Mouse (Mus musculus) myocyte (in vitro differentiated cells): ENCODE results near the gene C1qtnf2. TPM values are rescaled to one million over a fixed set of nuclear protein-coding genes. Genes with fewer than 3 reads are reported as not detected.
A peak's percentile ranks its signal among the peaks of the same experiment; 100 is the strongest.

Experiments used
- H3K27me3 ChIP-seq: one replicate; pipeline ENCODE4 v1.6.1; 2011; ENCODE audit not compliant: control insufficient read depth, insufficient read depth, insufficient read length
- H3K36me3 ChIP-seq: one replicate; pipeline ENCODE4 v1.6.1; 2011; ENCODE audit not compliant: control insufficient read depth, insufficient read depth
- H3K4me2 ChIP-seq: one replicate; pipeline ENCODE4 v1.6.1; 2011; ENCODE audit warnings: low read depth, control low read depth
- H3K4me3 ChIP-seq: one replicate; pipeline ENCODE4 v1.5.1; 2011; ENCODE audit warnings: mild to moderate bottlenecking, control low read depth, moderate library complexity
- H3K79me2 ChIP-seq: one replicate; pipeline ENCODE4 v1.6.1; 2011; ENCODE audit not compliant: control insufficient read depth, insufficient read depth
- H3ac ChIP-seq: one replicate; pipeline ENCODE4 v1.6.1; 2011; ENCODE audit not compliant: control insufficient read depth, insufficient read length
- CEBPB ChIP-seq: IDR thresholded peaks from 2 replicates; pipeline ENCODE4 v1.6.1; 2011; ENCODE audit warnings: mild to moderate bottlenecking, moderate library complexity; ENCODE audit not compliant: poor library complexity, insufficient read depth, severe bottlenecking
- E2F4 ChIP-seq: IDR thresholded peaks from one replicate; pipeline ENCODE4 v1.6.1; 2011; ENCODE audit warnings: mild to moderate bottlenecking, control low read depth, moderate library complexity; ENCODE audit not compliant: insufficient read depth
- MAX ChIP-seq: IDR thresholded peaks from one replicate; pipeline ENCODE4 v1.6.1; 2011; ENCODE audit warnings: low read depth, mild to moderate bottlenecking, control low read depth
- MYOD1 ChIP-seq, 3 experiments: IDR thresholded peaks; one replicate each; pipeline ENCODE4 v1.6.1; 2011; ENCODE audit warnings: control low read depth in 2 of 3, low read depth in 2 of 3, mild to moderate bottlenecking in 2 of 3, moderate library complexity in 1 of 3; ENCODE audit not compliant: insufficient read length in 2 of 3, control insufficient read depth in 1 of 3
- MYOG ChIP-seq, 3 experiments: IDR thresholded peaks; one replicate each; pipeline ENCODE4 v1.6.1; 2011; ENCODE audit warnings: control low read depth in 2 of 3, low read depth in 2 of 3, mild to moderate bottlenecking in 2 of 3; ENCODE audit not compliant: insufficient read length in 2 of 3, control insufficient read depth in 1 of 3, insufficient read depth in 1 of 3
- POLR2A ChIP-seq: IDR thresholded peaks from one replicate; pipeline ENCODE4 v1.6.1; 2011; ENCODE audit warnings: low read depth, mild to moderate bottlenecking, control low read depth, moderate library complexity; ENCODE audit not compliant: insufficient read length
- POLR2AphosphoS2 ChIP-seq: IDR thresholded peaks from one replicate; pipeline ENCODE4 v1.6.1; 2011; ENCODE audit warnings: low read depth, control low read depth; ENCODE audit not compliant: insufficient read length
- REST ChIP-seq: IDR thresholded peaks from one replicate; pipeline ENCODE4 v1.6.1; 2011; ENCODE audit warnings: mild to moderate bottlenecking, control low read depth, moderate library complexity; ENCODE audit not compliant: insufficient read depth, insufficient read length
- SRF ChIP-seq: IDR thresholded peaks from one replicate; pipeline ENCODE4 v1.6.1; 2011; ENCODE audit warnings: low read depth; ENCODE audit not compliant: control insufficient read depth, insufficient read length
- TCF12 ChIP-seq: IDR thresholded peaks from one replicate; pipeline ENCODE4 v1.6.1; 2011; ENCODE audit warnings: mild to moderate bottlenecking, control low read depth; ENCODE audit not compliant: poor library complexity, insufficient read depth, severe bottlenecking
- TCF3 ChIP-seq: IDR thresholded peaks from one replicate; pipeline ENCODE4 v1.6.1; 2011; ENCODE audit warnings: low read depth, control low read depth; ENCODE audit not compliant: insufficient read length
- USF1 ChIP-seq: IDR thresholded peaks from one replicate; pipeline ENCODE4 v1.6.1; 2011; ENCODE audit warnings: low read depth, mild to moderate bottlenecking, control low read depth, moderate library complexity
- polyA plus RNA-seq: library from polyadenylated mRNA; unstranded; fragments of >200 nt; fragmentation: generic; extraction: Trizol; gene quantifications from one replicate; pipeline ENCODE4 v1.2.1, GENCODE M21; 2012; ENCODE audit warnings: missing spikeins

C1qtnf2 gene
- polyA plus RNA-seq, 1 experiment = not detected

DNA sequence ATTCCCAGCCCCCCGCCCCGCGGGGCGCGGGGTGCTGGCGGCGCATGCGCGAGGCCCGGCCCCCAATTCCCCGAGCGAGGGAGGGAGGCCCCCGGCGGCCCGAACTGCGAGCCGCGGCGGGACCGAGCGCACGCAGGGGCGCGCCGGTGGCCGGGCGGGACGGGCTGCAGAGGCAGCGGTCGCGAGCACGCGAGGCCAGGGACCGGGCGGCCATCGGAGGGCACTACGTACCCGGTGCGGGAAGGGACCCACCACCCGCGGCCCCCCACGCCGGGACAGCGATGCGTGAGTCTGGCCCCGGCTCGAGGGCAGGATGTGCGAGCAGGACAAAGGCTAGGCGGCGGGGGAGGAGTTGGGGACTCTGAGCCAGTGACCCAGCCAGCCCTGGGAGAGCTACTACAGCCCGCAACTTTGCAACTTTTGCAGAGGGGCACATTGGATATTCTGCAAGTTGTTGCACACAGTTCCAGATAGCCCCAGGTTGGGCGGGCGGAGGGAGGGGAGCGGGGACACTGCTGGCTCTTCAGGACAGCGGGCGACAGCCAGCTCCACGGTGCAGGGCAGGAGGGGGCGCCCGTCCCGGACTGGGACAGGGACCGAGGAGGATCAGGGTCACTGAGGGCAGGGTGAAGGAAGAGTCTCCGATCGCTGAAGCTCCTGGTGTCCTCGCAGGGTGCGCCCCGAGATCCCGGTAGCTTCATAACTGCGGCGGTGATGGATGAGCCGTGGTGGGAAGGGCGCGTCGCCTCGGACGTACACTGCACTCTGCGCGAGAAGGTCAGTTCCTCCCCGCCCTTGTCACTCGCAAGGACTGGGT lies 54.8 kb downstream of the C1qtnf2 start, which contains the start of gene Ccnjl:
Gene Ccnjl (plus strand): TSS at position 102 of the 817 bp plus-strand sequence.
- H3ac ChIP-seq = no peak within 1 kb of the TSS
- H3K79me2 ChIP-seq = no peaks in the 10 kb centered on the region
- no peaks in the 10 kb centered on the region for H3K36me3 ChIP-seq
- TF ChIP-seq MYOD1 (IDR thresholded peaks at IDR 0.05; ENCODE audit: control insufficient read depth in 1 of 3, insufficient read length in 2 of 3, low read depth in 2 of 3) (no peak), USF1 (no peak), POLR2AphosphoS2 (no peak), SRF (no peak), TCF12 (no peak), E2F4 (no peak), POLR2A (no peak), MYOG (IDR thresholded peaks at IDR 0.05; ENCODE audit: control insufficient read depth in 1 of 3, insufficient read depth in 1 of 3, insufficient read length in 2 of 3, low read depth in 2 of 3) (no peak), CEBPB (no peak), TCF3 (no peak), REST (no peak), MAX (no peak)
- no peak within 1 kb of the TSS for H3K4me3 ChIP-seq
- peak within 1 kb of the TSS; percentile 53 for H3K4me2 ChIP-seq
- H3K27me3 ChIP-seq = peaks cover 31% of the 10 kb centered on the region

DNA sequence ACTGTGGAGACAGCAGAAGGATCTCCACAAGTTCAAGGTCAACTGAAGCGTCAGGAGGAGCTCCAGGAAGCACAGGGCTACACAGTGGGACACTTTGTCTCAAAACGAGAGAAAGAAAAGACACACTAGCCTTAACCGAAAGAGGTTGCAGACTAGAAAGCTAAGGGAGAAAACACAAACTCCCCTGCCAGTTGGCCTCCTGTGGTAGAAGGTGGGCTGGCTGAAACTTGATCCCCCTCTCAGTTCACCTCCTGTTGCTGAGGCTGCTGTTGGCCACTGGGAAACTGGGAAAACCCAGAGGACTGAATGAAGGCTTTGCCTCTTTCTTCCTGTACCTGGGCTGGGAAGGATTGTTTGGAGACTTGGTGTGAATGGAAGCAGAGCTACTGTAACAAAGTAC lies 56.0 kb downstream of the C1qtnf2 start:
- Histone ChIP-seq H3K4me2 (no peak overlapping the region), H3ac (no peak overlapping the region), H3K27me3 (peaks cover 31% of the 10 kb centered on the region), H3K4me3 (no peak overlapping the region), H3K79me2 (no peaks in the 10 kb centered on the region), H3K36me3 (no peaks in the 10 kb centered on the region)
- TF ChIP-seq POLR2AphosphoS2 (no peak), CEBPB (no peak), TCF3 (no peak), MYOD1 (IDR thresholded peaks at IDR 0.05; ENCODE audit: control insufficient read depth in 1 of 3, insufficient read length in 2 of 3, low read depth in 2 of 3) (no peak), MYOG (IDR thresholded peaks at IDR 0.05; ENCODE audit: control insufficient read depth in 1 of 3, insufficient read depth in 1 of 3, insufficient read length in 2 of 3, low read depth in 2 of 3) (no peak), MAX (no peak), REST (no peak)

DNA sequence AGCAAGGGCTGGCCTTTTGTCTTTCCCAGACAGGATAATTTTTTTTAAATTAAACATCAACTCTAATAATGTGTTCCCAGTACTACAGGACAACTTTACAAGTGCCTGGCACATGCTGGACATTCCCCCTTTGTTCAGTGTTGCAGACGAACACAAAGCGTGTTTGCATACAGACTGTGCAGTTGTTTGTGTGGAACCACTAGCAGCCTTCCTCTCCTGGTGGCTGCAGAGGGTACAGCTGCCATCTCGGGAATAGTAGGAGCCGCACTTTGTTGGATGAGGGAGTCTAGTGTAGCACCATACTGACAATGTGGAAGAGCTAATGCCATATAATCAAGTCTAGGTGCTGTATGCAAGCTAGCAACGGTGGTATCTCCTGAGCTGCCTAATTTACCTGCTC lies 57.5 kb downstream of the C1qtnf2 start:
- H3ac ChIP-seq = no peak overlapping the region
- H3K27me3 ChIP-seq = peaks cover 31% of the 10 kb centered on the region
- H3K36me3 ChIP-seq = no peaks in the 10 kb centered on the region
- H3K79me2 ChIP-seq = no peaks in the 10 kb centered on the region
- no peak overlapping the region for H3K4me2 ChIP-seq
- TF ChIP-seq MYOD1 (IDR thresholded peaks at IDR 0.05; ENCODE audit: control insufficient read depth in 1 of 3, insufficient read length in 2 of 3, low read depth in 2 of 3) (no peak), REST (no peak), POLR2AphosphoS2 (no peak), POLR2A (no peak), USF1 (no peak), MYOG (IDR thresholded peaks at IDR 0.05; ENCODE audit: control insufficient read depth in 1 of 3, insufficient read depth in 1 of 3, insufficient read length in 2 of 3, low read depth in 2 of 3) (no peak), CEBPB (no peak)
- H3K4me3 ChIP-seq = no peak overlapping the region

DNA sequence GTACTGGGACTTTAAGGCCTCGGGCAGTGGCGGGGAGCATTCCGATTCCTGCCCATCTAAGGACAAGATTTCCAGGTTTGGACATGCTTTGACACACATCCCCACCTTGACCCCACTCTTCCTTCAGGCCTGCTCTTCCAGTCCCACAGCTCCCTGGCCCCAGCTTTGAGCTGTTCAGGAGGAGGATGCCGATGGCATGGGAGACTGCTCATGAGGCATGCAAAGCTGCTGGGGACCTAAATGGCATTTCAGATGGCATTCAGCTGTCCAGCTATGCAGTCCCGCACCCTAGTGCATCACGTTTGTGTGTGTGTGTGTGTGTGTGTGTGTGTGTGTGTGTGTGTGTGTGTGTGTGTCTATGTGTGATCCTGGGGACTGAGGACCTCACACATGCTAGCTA lies 63.0 kb downstream of the C1qtnf2 start:
- Histone ChIP-seq H3K4me3 (no peak overlapping the region), H3K27me3 (peaks cover 14% of the 10 kb centered on the region), H3K36me3 (no peaks in the 10 kb centered on the region), H3ac (no peak overlapping the region), H3K79me2 (no peaks in the 10 kb centered on the region), H3K4me2 (no peak overlapping the region)
- no peak for TF ChIP-seq SRF
- TF ChIP-seq MYOG (IDR thresholded peaks at IDR 0.05; ENCODE audit: control insufficient read depth in 1 of 3, insufficient read depth in 1 of 3, insufficient read length in 2 of 3, low read depth in 2 of 3) = no peak
- no peak for TF ChIP-seq CEBPB
- no peak for TF ChIP-seq MYOD1 (IDR thresholded peaks at IDR 0.05; ENCODE audit: control insufficient read depth in 1 of 3, insufficient read length in 2 of 3, low read depth in 2 of 3)
- TF ChIP-seq TCF12 = no peak
- no peak for TF ChIP-seq USF1
- no peak for TF ChIP-seq REST
- TF ChIP-seq E2F4 = no peak
- TF ChIP-seq TCF3 = no peak
- TF ChIP-seq POLR2A = no peak
- no peak for TF ChIP-seq POLR2AphosphoS2
- no peak for TF ChIP-seq MAX
